ENCODE assay signal across 9 mouse cellular contexts in genomic region chr5:72204507-72204906, GRCm38 (mm10). TPM values are rescaled to one million over a fixed set of nuclear protein-coding genes. Genes with fewer than 3 reads are reported as not detected.
DNase-seq lines count a peak whose midpoint lies in the region; ATAC-seq lines count a peak whose summit lies in the region.
"Had no signal": no experiment of that assay in that cellular context is flagged by ENCODE, and none has a peak within 500 bp of the region (broad histone marks: within the 10 kb centered on the region; RNA-seq: fewer than 3 reads in every experiment).

No protein-coding gene starts in this region.

- H3K36me3 ChIP-seq in lung, embryonic 15.5 days: no peaks in the 10 kb centered on the region
- no peaks in the 10 kb centered on the region for H3K36me3 ChIP-seq in liver, embryonic 12.5 days
- no peaks in the 10 kb centered on the region for H3K36me3 ChIP-seq in stomach, embryonic 15.5 days

- H3K4me2 ChIP-seq in lung, embryonic 15.5 days: peak overlapping the region; percentile 72
- peak overlapping the region; percentile 76 for H3K4me2 ChIP-seq in liver, embryonic 12.5 days
- H3K4me2 ChIP-seq in stomach, embryonic 15.5 days: peak overlapping the region; percentile 74

- no peak overlapping the region for H3K9ac ChIP-seq in lung, embryonic 15.5 days
- H3K9ac ChIP-seq in liver, embryonic 12.5 days: peak overlapping the region; percentile 72; the same call in 1 of the 2 replicates
- no peak overlapping the region for H3K9ac ChIP-seq in stomach, embryonic 15.5 days

- H3K4me3 ChIP-seq in lung, embryonic 15.5 days: 0 out of 2 replicates have a peak overlapping the region, but pooled peaks have one; percentile 64
- peak overlapping the region; percentile 67 for H3K4me3 ChIP-seq in liver, embryonic 12.5 days
- no peak overlapping the region; the same call in 1 of the 2 replicates for H3K4me3 ChIP-seq in stomach, embryonic 15.5 days (replicated peaks)

- DNase-seq in heart, adult 11 months: peak; percentile 83
- no peak for DNase-seq in heart, postnatal 4 days
- no peak for DNase-seq in lung, postnatal 4 days
- DNase-seq in left cerebral cortex, postnatal 14 days (ENCODE audit: low spot score in 2 of 2): no peak
- DNase-seq in embryo, embryonic 10 days (ENCODE audit: low spot score): no peak
- DNase-seq: thymus, postnatal 36 days had no signal

- intact Hi-C loops in left cerebral cortex, postnatal 14 days (cut with DNase I): no loop called here

- H3K9me3 ChIP-seq in lung, embryonic 15.5 days: no peaks in the 10 kb centered on the region
- H3K9me3 ChIP-seq in liver, embryonic 12.5 days (replicated peaks): no peaks in the 10 kb centered on the region
- no peaks in the 10 kb centered on the region for H3K9me3 ChIP-seq in stomach, embryonic 15.5 days

- no peak overlapping the region for H3K27ac ChIP-seq in lung, embryonic 15.5 days
- H3K27ac ChIP-seq in liver, embryonic 12.5 days: no peak overlapping the region
- no peak overlapping the region for H3K27ac ChIP-seq in stomach, embryonic 15.5 days

- H3K27me3 ChIP-seq in lung, embryonic 15.5 days: no peaks in the 10 kb centered on the region
- no peaks in the 10 kb centered on the region for H3K27me3 ChIP-seq in liver, embryonic 12.5 days (replicated peaks)
- H3K27me3 ChIP-seq in stomach, embryonic 15.5 days (replicated peaks): no peaks in the 10 kb centered on the region

- no peak for ATAC-seq in lung, embryonic 15.5 days (ENCODE audit: borderline replicate concordance, extremely low read depth, low FRiP score, low TSS enrichment)
- no peak for ATAC-seq in liver, embryonic 12.5 days
- ATAC-seq in stomach, embryonic 15.5 days (ENCODE audit: insufficient read depth, low FRiP score, low read depth): no peak

- 61% methylated on average over 2 of the region's 2 CpGs for WGBS in lung, embryonic 15.5 days
- 48% methylated on average over 2 of the region's 2 CpGs for WGBS in liver, embryonic 12.5 days (ENCODE audit: insufficient replicate concordance)
- 61% methylated on average over 2 of the region's 2 CpGs for WGBS in stomach, embryonic 15.5 days

- peaks cover 17% of the 10 kb centered on the region for H3K4me1 ChIP-seq in lung, embryonic 15.5 days
- peaks cover 34% of the 10 kb centered on the region for H3K4me1 ChIP-seq in liver, embryonic 12.5 days
- H3K4me1 ChIP-seq in stomach, embryonic 15.5 days: peaks cover 7% of the 10 kb centered on the region; the same call in 1 of the 2 replicates

RNA-seq across cellular contexts. Expression of gene Commd8, which starts 36.5 kb away (rescaled TPM):
- 10 to 100 TPM; 43.2 to 46.3 TPM for total RNA-seq in heart, postnatal 4 days (2021)
- polyA plus RNA-seq in lung, embryonic 15.5 days (2015; fragmentation: Nextera tagmentation; extraction: Ambion mirVana): 131 and 134 TPM in 2 replicates
- polyA plus RNA-seq in liver, embryonic 12.5 days (2016; fragmentation: Nextera tagmentation; extraction: Ambion mirVana): 76.0 and 79.2 TPM in 2 replicates
- 122 and 130 TPM in 2 replicates for polyA plus RNA-seq in stomach, embryonic 15.5 days (2015; fragmentation: Nextera tagmentation; extraction: Ambion mirVana)
- 10 to 100 TPM; 84.4 to 93.5 TPM for total RNA-seq in left cerebral cortex, postnatal 14 days (2021)
